Mouse (Mus musculus) skeletal muscle tissue, adult 2 months (tissue): ENCODE data around the gene Acadl.

Source experiments
- DNase-seq: peaks from one replicate; pipeline ENCODE4 v3.0.0-alpha.2; 2012; ENCODE audit warnings: low read depth, low spot score

The Acadl gene

GRCm38 (mm10) chr1:66781027-66781426, 82.0 kb downstream of the Acadl start:
- no peak for DNase-seq
